Mouse (Mus musculus): Measurements from ENCODE around the gene Tnrc18.

Gene Tnrc18

DNA sequence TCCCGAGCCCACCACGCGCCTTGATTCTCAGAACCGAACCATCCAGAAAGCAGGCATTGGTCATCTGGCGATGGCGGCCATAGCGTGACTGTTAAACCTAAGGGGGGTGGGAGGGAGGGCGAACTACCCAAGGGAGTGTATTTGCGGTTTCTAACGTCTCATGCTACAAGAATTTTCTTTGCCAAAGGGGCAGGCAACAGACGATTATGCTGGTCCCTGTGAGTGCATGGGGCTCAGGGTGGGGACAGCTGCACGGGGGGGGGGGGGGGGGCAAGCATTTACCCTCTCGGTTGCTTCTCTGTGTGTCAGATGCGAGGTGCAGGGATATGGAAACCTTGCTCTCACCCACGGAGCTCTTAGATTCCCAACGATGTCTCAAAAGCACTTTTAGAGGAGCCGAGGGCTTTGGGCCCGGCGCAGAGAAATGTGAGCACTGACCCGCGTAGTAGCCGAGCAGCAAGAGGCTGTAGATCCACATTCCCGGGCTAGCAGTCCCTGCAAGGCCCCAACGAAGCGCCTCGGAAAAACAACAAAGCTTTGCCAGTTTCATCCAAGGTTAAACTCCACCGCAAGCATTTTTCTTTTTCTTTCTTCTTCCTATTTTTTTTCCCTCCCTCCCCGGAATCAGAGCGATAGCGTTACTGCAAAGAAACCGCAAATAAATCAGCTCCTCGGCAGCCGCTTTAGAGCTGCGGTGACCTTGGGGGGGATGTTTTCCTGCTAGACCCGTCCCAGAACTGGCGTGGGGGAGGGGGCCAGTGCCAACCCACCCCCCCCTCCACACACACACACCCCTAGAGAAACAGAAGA, 5.0 kb upstream of the Tnrc18 start:
- DNase-seq = peak; percentile 62

DNA sequence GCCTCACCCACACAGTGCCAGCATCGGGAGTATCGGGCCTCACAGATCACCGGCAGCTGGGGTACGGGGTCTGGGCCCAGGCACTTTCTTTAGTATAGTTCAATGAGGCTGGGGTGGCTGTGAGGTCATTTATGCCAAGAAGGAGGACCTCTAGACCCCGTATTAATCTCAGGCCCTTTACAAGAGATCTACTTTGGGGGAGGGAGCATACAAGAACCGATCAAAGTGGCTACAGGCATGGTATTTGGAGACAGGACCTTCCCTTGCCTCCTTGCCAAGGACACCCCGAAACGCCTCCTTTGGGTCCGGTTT, 4.5 kb upstream of the Tnrc18 start:
- no peak for DNase-seq

DNA sequence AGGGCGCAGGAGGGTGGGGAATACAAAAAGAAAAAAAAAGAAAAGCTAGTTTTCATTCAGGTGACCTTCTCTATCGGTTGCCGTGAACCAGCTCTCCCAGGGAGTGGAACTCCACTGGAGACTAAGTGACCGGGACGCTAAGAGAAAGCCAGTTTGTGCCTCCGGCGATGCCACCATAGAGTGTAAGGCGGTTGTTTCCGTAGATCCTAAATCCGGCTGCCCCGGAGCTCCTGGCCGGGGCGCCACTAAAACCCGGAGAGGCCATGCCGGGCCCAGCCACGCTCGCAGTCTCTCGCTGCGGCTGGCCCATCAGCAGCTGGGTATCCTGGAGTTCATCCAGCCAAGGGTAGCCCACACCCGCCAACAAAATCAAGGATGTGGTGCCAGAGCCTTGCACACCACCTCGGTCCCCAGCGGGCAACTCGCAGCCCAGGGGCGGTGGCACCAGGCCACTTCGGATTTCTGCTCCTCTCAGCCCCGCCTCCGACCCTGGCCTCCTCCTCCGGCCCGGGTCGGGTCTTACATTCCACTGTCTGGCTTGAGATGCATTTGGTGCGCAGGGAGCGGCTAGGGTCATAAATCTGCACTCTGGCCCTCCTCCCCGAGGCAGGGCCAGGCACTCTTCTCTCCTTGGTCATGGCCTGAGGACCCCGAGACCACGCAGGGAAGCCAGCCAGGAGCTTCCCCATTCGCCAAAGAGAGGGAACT, 4.0 kb upstream of the Tnrc18 start:
- peak; percentile 91 for DNase-seq

- DNase-seq = peak; percentile 79
These were observed 3.1 kb upstream of the Tnrc18 start for GRCm38 (mm10) chr5:142820276-142821265.

DNA sequence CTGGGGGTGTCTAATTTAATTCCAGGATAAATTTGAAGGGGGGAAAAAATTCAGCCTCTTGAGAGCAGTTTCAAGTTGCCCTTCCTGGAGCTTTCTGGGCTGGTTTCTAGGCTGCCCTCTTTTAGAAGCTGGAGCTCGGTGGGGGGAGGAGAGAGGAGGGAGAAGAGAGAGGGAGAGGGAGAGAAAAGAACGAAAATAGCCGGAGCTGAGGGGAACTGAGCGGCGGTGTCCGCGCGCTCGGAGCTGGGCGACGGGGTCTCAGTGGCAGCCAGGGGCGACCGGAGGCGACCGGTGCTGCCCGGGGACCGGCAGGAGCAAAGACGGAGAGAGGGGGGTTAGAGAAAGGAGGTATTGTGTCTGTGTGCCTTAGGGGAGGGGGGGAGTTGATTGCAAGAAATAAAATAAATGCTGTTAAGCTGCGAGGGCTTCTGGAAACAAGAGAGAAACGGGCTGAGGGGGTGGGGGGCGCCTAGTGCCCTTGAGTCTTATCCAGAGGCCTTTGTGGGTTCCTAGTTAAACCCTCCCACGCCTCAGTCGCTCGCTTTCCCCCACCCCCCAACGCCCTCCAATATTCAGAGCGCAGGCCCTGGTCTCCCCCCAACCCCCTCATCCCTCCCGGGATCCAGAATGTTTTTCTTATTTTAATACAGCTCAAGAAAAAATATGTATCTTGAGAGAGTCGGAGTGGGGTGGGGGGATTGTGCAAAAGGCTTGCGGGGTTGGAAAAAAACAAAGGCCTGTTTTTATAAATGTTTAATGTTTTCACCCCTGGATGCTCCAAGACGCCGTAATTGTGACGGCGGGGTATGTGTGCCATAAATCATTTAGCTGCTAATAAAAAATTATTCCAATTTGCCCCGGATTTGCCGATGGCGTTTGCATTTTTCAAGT, 2.2 kb upstream of the Tnrc18 start:
- DNase-seq = peak; percentile 86

DNA sequence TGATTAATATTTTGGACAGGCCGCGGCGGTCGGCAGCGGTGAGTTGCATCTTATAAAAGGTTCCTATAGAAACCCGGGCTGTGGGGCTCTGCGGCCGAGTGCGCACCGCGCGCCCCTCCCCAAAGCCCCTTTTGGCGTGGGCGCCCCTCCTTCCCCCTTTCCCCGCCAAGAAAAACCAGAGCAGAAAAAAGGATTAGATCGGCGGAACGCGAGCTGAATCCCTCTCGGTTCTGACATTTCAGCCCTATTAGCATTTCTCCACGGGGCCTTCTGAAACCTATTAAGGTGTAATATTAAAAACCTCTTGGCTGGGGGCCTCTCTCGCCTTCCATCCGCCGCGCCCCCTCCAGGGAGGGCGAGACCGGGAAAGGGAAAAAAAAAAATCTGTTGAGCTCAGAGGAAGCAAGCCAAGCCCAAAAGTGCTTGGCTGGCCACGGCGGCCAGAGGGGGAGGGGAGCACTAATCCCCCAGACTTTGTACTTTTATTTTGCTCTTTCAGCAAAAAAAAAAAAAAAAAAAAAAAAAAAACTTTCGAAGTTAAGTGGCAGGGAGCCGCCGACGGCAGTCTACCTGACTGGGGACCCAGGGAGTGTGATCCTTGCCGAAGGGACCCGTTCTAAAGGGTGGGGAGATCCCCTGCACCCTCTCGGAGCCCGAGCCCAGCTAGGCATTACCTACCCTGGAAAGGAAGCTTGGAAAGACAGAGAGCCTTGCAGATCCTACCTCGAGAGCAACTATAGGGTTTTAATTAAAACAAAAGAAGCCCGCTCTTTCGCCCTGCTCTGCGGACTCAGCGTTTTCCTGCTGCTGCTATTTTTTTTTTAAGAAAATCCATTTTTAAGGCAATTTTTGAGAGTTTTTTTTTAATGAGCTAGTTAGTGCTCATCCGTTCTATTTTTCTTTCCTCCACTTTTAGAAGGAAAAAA, 1.2 kb upstream of the Tnrc18 start:
- peak; percentile 82 for DNase-seq

DNA sequence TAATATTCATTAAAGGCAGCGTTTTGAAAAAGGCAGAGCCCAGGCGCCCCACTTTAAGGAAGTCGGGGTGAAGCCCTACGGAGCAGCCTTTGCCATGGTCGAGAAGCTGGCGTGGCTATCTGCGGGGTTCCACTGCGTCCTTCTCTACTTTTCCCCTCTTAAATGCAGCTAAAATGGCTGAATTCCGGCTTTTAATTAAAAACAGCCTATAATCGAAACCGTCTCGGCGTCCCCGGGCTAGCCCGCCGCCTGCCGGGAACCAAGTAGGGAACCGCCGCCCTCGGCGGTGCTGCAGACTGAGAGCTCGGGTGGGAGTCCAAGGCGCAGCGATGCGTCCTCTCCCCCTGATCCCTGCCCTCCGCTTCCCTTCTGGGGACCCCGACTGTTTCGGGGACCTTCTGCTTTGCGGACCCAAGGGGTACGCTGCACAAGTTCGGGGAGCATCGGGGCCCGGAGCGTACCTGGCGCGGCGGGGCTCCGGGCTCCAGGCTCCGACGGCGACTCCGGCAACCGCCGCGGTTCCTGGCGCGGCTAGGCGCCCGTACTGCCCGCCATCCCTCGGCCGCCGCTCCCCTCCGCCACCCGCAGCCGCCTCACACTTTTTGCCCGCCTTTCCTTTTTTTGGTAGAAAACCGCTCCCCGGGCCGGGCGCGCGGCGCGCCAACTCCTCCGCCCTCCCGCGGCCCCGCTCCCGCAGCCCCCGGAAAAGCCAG, 495 bp downstream of the Tnrc18 start:
- peak; percentile 84 for DNase-seq

DNA sequence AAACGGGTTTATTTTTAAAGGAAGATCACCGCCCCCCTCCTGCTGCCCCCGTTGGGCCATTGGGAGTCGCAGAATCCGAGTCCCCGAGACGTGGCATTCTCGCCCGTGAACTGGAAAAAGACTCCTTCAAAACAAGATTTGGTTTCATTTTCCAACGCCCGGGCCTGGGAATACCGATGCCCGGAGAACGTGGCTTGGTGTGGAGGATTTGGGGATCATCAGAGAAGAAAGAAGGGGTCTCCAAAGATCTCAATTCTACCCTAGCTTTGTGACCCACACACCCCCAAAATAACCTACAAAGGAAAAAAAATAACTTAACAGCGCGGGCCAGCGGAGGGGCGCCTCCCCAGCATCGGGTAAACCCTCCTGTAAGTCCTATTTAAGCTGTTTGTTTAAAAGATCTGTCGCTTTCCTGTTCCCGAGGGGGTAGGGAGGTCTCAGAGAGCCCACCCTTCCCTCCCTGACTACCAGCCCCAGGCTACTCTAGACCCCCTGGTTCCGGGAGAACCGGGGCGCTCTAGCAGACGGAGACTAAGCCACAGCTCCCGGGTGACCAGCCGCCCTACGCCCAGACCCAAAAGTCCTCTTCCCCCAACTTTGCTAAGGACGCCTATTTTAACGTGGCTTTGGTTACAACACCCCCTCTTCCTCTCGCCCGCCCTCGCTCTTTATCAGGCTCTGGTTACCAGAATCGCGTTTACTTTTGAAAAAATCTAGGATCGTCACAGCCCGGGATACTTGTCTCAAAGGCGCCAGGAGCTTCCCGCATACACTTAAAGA, 1.2 kb downstream of the Tnrc18 start:
- peak; percentile 54 for DNase-seq

- no peak for DNase-seq
These were observed 2.0 kb downstream of the Tnrc18 start for GRCm38 (mm10) chr5:142815421-142816001.

- DNase-seq = peak; percentile 69
These were observed 2.6 kb downstream of the Tnrc18 start for GRCm38 (mm10) chr5:142814711-142815420.

GRCm38 (mm10) chr5:142814161-142814651, 3.3 kb downstream of the Tnrc18 start:
- peak; percentile 77 for DNase-seq

GRCm38 (mm10) chr5:142813722-142814111, 3.7 kb downstream of the Tnrc18 start:
- DNase-seq = peak; percentile 51

- DNase-seq = peak; percentile 57
These were observed 4.3 kb downstream of the Tnrc18 start for GRCm38 (mm10) chr5:142812976-142813721.

GRCm38 (mm10) chr5:142812621-142812975, 4.9 kb downstream of the Tnrc18 start:
- DNase-seq = no peak

DNA sequence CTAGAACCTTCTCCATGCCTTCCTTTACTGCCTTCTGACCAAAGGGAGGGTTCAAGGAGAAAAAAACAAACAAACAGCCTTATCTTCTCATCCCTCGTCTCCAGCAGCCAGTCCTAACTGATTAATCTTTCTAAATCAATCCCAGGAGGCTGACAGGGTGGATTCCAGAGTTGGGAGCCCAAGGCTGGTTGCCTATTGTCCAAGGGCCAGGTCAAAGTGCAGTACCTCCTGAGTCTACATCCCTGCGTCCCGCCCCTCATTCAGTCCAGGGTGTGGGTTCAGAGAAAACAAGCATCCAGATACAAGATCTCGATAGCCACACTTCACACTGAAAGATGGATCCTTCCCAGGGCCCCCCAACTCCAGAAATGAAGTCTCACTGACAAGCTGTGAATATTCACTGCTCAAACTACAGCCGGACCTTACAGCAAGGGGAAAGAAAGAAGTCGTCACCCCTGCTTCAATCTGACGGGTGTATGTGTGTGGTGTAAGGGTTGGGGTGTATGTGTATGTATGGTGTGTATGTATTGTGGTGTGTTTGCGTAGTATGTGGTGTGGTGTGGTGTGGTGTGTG, 5.5 kb downstream of the Tnrc18 start:
- DNase-seq = no peak

DNA sequence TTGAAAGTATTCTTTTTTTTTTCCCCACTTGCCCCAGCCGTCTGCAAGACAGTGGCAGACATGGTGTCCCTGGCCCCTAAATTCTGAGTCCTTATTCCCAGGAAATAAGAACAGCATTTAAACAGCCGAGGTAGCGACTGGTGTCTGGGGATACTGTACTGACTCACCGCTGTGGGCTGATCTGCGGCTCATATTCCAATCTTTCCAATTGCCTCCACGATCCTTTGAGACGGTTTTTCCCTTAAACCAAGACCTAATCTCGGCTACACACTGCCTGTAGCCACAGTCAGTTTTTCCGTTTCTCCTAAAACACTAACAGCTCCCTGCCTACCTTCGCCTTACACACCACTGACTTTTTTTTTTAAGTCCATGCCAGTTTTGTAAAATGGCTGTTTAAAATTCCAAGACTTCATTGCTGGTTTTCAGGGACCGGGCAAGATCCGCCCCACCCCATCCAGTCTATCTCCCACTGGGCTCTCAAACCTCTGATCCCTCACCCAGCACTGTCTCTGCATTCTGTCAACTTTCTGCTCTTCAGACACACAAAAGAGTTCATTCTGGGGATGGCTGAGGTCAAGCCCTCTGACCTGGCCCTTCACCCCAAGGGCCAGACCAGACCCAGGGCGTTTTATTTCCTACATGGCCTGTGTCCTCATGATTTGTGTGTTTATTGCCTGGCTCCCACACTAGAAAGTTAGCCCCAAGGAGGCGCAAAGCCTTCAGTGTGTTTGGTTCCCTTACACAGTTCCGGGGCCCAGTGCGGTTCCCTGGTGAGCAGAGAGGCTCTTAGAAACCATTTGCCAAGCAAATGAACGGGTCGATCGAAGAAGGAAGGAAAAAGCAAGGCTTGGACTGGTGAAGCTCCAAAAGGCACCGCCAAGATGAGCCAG, 6.5 kb downstream of the Tnrc18 start:
- no peak for DNase-seq
